Mouse (Mus musculus) cerebellum, postnatal 25 days (tissue): Measurements from ENCODE around the gene Klhdc8a.
A peak's percentile ranks its signal among the peaks of the same experiment; 100 is the strongest.
"Not testable (repeated sequence)": the region's sequence is repeated elsewhere in the genome, so short reads cannot be mapped to it uniquely, and the experiment has no call there.

ENCODE experiments used
- DNase-seq, 2 experiments: peaks; one replicate each; pipeline ENCODE4 v3.0.0; 2021; ENCODE audit warnings: mixed read lengths in 2 of 2

Gene Klhdc8a

GRCm38 (mm10) chr1:132346951-132347350, 48.5 kb downstream of the Klhdc8a start:
- no peak for DNase-seq

- no peak for DNase-seq
These were observed 50.0 kb downstream of the Klhdc8a start for GRCm38 (mm10) chr1:132348401-132348800.

GRCm38 (mm10) chr1:132349049-132349448, 50.6 kb downstream of the Klhdc8a start:
- DNase-seq: not testable (repeated sequence)

GRCm38 (mm10) chr1:132349601-132350000, 51.2 kb downstream of the Klhdc8a start:
- peak in 1 of 2 experiments; percentile 50 for DNase-seq

- no peak for DNase-seq
These were observed 52.6 kb downstream of the Klhdc8a start for GRCm38 (mm10) chr1:132351058-132351457.

- DNase-seq: no peak
These were observed 55.0 kb downstream of the Klhdc8a start for GRCm38 (mm10) chr1:132353389-132353788.

- no peak for DNase-seq
These were observed 55.8 kb downstream of the Klhdc8a start for GRCm38 (mm10) chr1:132354234-132354633.

GRCm38 (mm10) chr1:132355162-132355601, 56.8 kb downstream of the Klhdc8a start:
- DNase-seq: no peak

GRCm38 (mm10) chr1:132355841-132356242, 57.4 kb downstream of the Klhdc8a start:
- peak; percentile 90 to 92 for DNase-seq

GRCm38 (mm10) chr1:132356841-132357240, 58.4 kb downstream of the Klhdc8a start:
- DNase-seq: no peak
